Comparison of ENCODE assay signal across 9 mouse cellular contexts in the genomic region with DNA sequence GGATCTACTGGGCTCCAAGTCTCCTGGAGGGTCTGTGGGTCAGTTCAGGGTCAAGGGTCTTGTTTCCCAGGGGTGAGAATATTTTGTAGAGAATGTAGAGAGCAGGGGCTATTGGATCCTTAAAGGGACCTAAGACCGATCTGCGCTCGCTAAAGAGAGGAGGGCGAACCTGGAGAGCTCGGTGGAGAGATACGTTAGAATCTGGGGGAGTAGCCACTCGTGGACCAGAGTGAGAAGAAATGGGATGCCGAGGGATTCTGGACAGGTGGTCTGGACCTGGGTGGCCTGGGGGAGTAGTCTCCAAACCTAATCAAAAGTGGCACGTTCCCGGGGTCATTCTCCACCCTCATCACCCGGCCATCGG. TPM values are rescaled to one million over a fixed set of nuclear protein-coding genes. Genes with fewer than 3 reads are reported as not detected.
DNase-seq lines count a peak whose midpoint lies in the region; ATAC-seq lines count a peak whose summit lies in the region.
"Had no signal": no experiment of that assay in that cellular context is flagged by ENCODE, and none has a peak within 500 bp of the region (broad histone marks: within the 10 kb centered on the region; RNA-seq: fewer than 3 reads in every experiment).

No protein-coding gene starts in this region.

- peak overlapping the region; percentile 53 for H3K27ac ChIP-seq in lung, embryonic 16.5 days (ENCODE audit: low read length)
- H3K27ac ChIP-seq in limb, embryonic 12.5 days = no peak overlapping the region
- no peak overlapping the region for H3K27ac ChIP-seq in stomach, embryonic 14.5 days (ENCODE audit: low read length)
- H3K27ac ChIP-seq: macrophage had no signal

- H3K4me1 ChIP-seq in lung, embryonic 16.5 days (replicated peaks; ENCODE audit: control insufficient read depth, insufficient read depth, low read length) = peaks cover 19% of the 10 kb centered on the region
- H3K4me1 ChIP-seq in limb, embryonic 12.5 days (replicated peaks) = peaks cover 18% of the 10 kb centered on the region
- H3K4me1 ChIP-seq in stomach, embryonic 14.5 days (ENCODE audit: control insufficient read depth, insufficient read depth, low read length) = peaks cover 15% of the 10 kb centered on the region; the same call in 1 of the 2 replicates

- no peaks in the 10 kb centered on the region for H3K9me3 ChIP-seq in lung, embryonic 16.5 days (ENCODE audit: control insufficient read depth, low read length)
- H3K9me3 ChIP-seq in limb, embryonic 12.5 days = 0 out of 2 replicates have a peak, but pooled peaks cover 6% of the 10 kb centered on the region
- no peaks in the 10 kb centered on the region for H3K9me3 ChIP-seq in stomach, embryonic 14.5 days (ENCODE audit: control insufficient read depth, low read depth, low read length)

- peak overlapping the region; percentile 51 for H3K9ac ChIP-seq in lung, embryonic 16.5 days (ENCODE audit: low read length)
- H3K9ac ChIP-seq in limb, embryonic 12.5 days (replicated peaks) = peak overlapping the region; percentile 28; the same call in 1 of the 2 replicates
- H3K9ac ChIP-seq in stomach, embryonic 14.5 days (replicated peaks; ENCODE audit: low read depth, low read length) = no peak overlapping the region

- 2% methylated on average over 12 of the region's 12 CpGs for WGBS in lung, embryonic 16.5 days
- 2% methylated on average over 12 of the region's 12 CpGs for WGBS in limb, embryonic 12.5 days
- WGBS in stomach, embryonic 14.5 days = 3% methylated on average over 12 of the region's 12 CpGs

- H3K4me3 ChIP-seq in lung, embryonic 16.5 days (ENCODE audit: low read length) = peak overlapping the region; percentile 43
- peak overlapping the region; percentile 40 for H3K4me3 ChIP-seq in limb, embryonic 12.5 days (replicated peaks)
- peak overlapping the region; percentile 32 for H3K4me3 ChIP-seq in stomach, embryonic 14.5 days (ENCODE audit: low read depth, low read length)

- H3K27me3 ChIP-seq in lung, embryonic 16.5 days (ENCODE audit: control insufficient read depth, insufficient read depth, low read depth, low read length) = peaks cover 7% of the 10 kb centered on the region
- H3K27me3 ChIP-seq in limb, embryonic 12.5 days = peaks cover 40% of the 10 kb centered on the region
- peaks cover 19% of the 10 kb centered on the region; the same call in 1 of the 2 replicates for H3K27me3 ChIP-seq in stomach, embryonic 14.5 days (ENCODE audit: control insufficient read depth, insufficient read depth, low read length)

- peak overlapping the region; percentile 54 for H3K4me2 ChIP-seq in lung, embryonic 16.5 days (ENCODE audit: low read depth, low read length)
- peak overlapping the region; percentile 90 for H3K4me2 ChIP-seq in limb, embryonic 12.5 days
- H3K4me2 ChIP-seq in stomach, embryonic 14.5 days (replicated peaks; ENCODE audit: low read depth, low read length) = peak overlapping the region; percentile 78

- no peak for DNase-seq in cerebellum, adult 18-20 months
- DNase-seq in lung, postnatal 36 days = no peak
- DNase-seq in ovary, adult 18-20 months (ENCODE audit: low spot score) = no peak

- H3K36me3 ChIP-seq in lung, embryonic 16.5 days (ENCODE audit: control insufficient read depth, insufficient read depth, low read length) = no peaks in the 10 kb centered on the region
- H3K36me3 ChIP-seq in limb, embryonic 12.5 days = no peaks in the 10 kb centered on the region
- H3K36me3 ChIP-seq in stomach, embryonic 14.5 days (ENCODE audit: control insufficient read depth, insufficient read depth, low read length) = no peaks in the 10 kb centered on the region

- peak; percentile 15; the same call in 1 of the 2 replicates for ATAC-seq in cerebellum, adult (ENCODE audit: insufficient number of reproducible peaks, low FRiP score, low TSS enrichment)
- peak; percentile 10; the same call in 1 of the 2 replicates for ATAC-seq in lung, embryonic 16.5 days (ENCODE audit: low read depth)
- ATAC-seq in limb, embryonic 12.5 days (ENCODE audit: insufficient number of reproducible peaks, insufficient read depth, low FRiP score, low TSS enrichment, low read depth) = no peak
- ATAC-seq in stomach, embryonic 14.5 days (ENCODE audit: insufficient number of reproducible peaks, insufficient read depth, low FRiP score, low read depth) = peak; percentile 44; the same call in 1 of the 2 replicates
- no peak for ATAC-seq in granulocyte monocyte progenitor cell, adult 5-6 weeks (replicated peaks; ENCODE audit: poor library complexity, severe bottlenecking)

RNA-seq across cellular contexts. Expression of a gene that starts 0.4 kb away (rescaled TPM):
- 16.9 and 19.9 TPM in 2 replicates for polyA plus RNA-seq in lung, embryonic 16.5 days (2015; fragmentation: Nextera tagmentation; extraction: Ambion mirVana)
- polyA plus RNA-seq in limb, embryonic 12.5 days (2016; fragmentation: Nextera tagmentation; extraction: Ambion mirVana) = 0.20 and 0.29 TPM in 2 replicates
- polyA plus RNA-seq in stomach, embryonic 14.5 days (2014; fragmentation: Nextera tagmentation; extraction: Ambion mirVana) = 0.10 and 0.21 TPM in 2 replicates
- 9.3 and 12.8 TPM in 2 replicates for total RNA-seq in granulocyte monocyte progenitor cell, adult 5-6 weeks (2014; fragmentation: Nextera tagmentation)
- 27.8 and 28.4 TPM in 2 replicates for total RNA-seq in granulocyte monocyte progenitor cell, adult 5-6 weeks (2017)

RNA-seq across cellular contexts. Expression of a gene that starts 27.4 kb away (rescaled TPM):
- polyA plus RNA-seq in lung, embryonic 16.5 days (2015; fragmentation: Nextera tagmentation; extraction: Ambion mirVana) = 15.6 and 17.6 TPM in 2 replicates
- 10.0 and 10.9 TPM in 2 replicates for polyA plus RNA-seq in limb, embryonic 12.5 days (2016; fragmentation: Nextera tagmentation; extraction: Ambion mirVana)
- polyA plus RNA-seq in stomach, embryonic 14.5 days (2014; fragmentation: Nextera tagmentation; extraction: Ambion mirVana) = 12.5 and 14.1 TPM in 2 replicates
- 9.7 and 11.5 TPM in 2 replicates for total RNA-seq in granulocyte monocyte progenitor cell, adult 5-6 weeks (2014; fragmentation: Nextera tagmentation)
- 6.5 and 8.3 TPM in 2 replicates for total RNA-seq in granulocyte monocyte progenitor cell, adult 5-6 weeks (2017)

RNA-seq across cellular contexts. Expression of a gene that starts 34.8 kb away (rescaled TPM):
- polyA plus RNA-seq in lung, embryonic 16.5 days (2015; fragmentation: Nextera tagmentation; extraction: Ambion mirVana) = 7.3 and 7.9 TPM in 2 replicates
- 0.74 and 0.81 TPM in 2 replicates for polyA plus RNA-seq in limb, embryonic 12.5 days (2016; fragmentation: Nextera tagmentation; extraction: Ambion mirVana)
- polyA plus RNA-seq in stomach, embryonic 14.5 days (2014; fragmentation: Nextera tagmentation; extraction: Ambion mirVana) = 2.8 and 3.5 TPM in 2 replicates
- not detected in 2 replicates for total RNA-seq in granulocyte monocyte progenitor cell, adult 5-6 weeks (2014; fragmentation: Nextera tagmentation)
- total RNA-seq in granulocyte monocyte progenitor cell, adult 5-6 weeks (2017) = 0.82 and 1.3 TPM in 2 replicates

Comparison
In these comparisons a context has a peak if more than half of its experiments do, and no peak if none do; other contexts are left out.
1. ATAC-seq: peak in cerebellum, adult (single experiment), lung, embryonic 16.5 days (single experiment) and stomach, embryonic 14.5 days (single experiment); none in limb, embryonic 12.5 days (single experiment) and granulocyte monocyte progenitor cell, adult 5-6 weeks (single experiment).
2. RNA of a gene that starts 0.4 kb away (polyA plus RNA-seq): 16.9 to 19.9 TPM in lung, embryonic 16.5 days; 0.20 to 0.29 TPM in limb, embryonic 12.5 days and 0.10 to 0.21 TPM in stomach, embryonic 14.5 days; every median in the first group is over 10 times any median in the second.
3. Peak in every context shown above with its lines, with median percentiles within 50 percentile points of each other: H3K4me2 ChIP-seq and H3K4me3 ChIP-seq.